Mouse (Mus musculus): Measurements from ENCODE around the gene Nme7.

Gene Nme7

GRCm38 (mm10) chr1:164321408-164321807, 17.5 kb downstream of the Nme7 start:
- no peak for DNase-seq

GRCm38 (mm10) chr1:164322987-164323650, 19.2 kb downstream of the Nme7 start:
- DNase-seq = no peak

- DNase-seq = no peak
These were observed 20.3 kb downstream of the Nme7 start for GRCm38 (mm10) chr1:164324221-164324620.

GRCm38 (mm10) chr1:164324878-164325277, 21.0 kb downstream of the Nme7 start:
- DNase-seq = no peak

GRCm38 (mm10) chr1:164326600-164327155, 22.8 kb downstream of the Nme7 start:
- no peak for DNase-seq

GRCm38 (mm10) chr1:164327764-164328163, 23.8 kb downstream of the Nme7 start:
- DNase-seq = no peak

GRCm38 (mm10) chr1:164332559-164332958, 28.6 kb downstream of the Nme7 start:
- no peak for DNase-seq

GRCm38 (mm10) chr1:164335435-164335834, 31.5 kb downstream of the Nme7 start:
- no peak for DNase-seq

GRCm38 (mm10) chr1:164335846-164336245, 31.9 kb downstream of the Nme7 start:
- DNase-seq = no peak

- DNase-seq = peak; percentile 19
These were observed 38.2 kb downstream of the Nme7 start for GRCm38 (mm10) chr1:164342161-164342560.

- no peak for DNase-seq
These were observed 49.5 kb downstream of the Nme7 start for GRCm38 (mm10) chr1:164353443-164353842.

- DNase-seq = no peak
These were observed 54.1 kb downstream of the Nme7 start for GRCm38 (mm10) chr1:164357995-164358394.

- DNase-seq = no peak
These were observed 58.1 kb downstream of the Nme7 start for GRCm38 (mm10) chr1:164361997-164362396.

GRCm38 (mm10) chr1:164366156-164367128, 62.5 kb downstream of the Nme7 start:
- DNase-seq = peak; percentile 62

GRCm38 (mm10) chr1:164368152-164368551, 64.2 kb downstream of the Nme7 start:
- DNase-seq = no peak

GRCm38 (mm10) chr1:164369781-164370180, 65.9 kb downstream of the Nme7 start:
- no peak for DNase-seq

GRCm38 (mm10) chr1:164373029-164373428, 69.1 kb downstream of the Nme7 start:
- DNase-seq = no peak

GRCm38 (mm10) chr1:164374020-164374419, 70.1 kb downstream of the Nme7 start:
- no peak for DNase-seq

- no peak for DNase-seq
These were observed 71.7 kb downstream of the Nme7 start for GRCm38 (mm10) chr1:164375626-164376025.

- no peak for DNase-seq
These were observed 73.0 kb downstream of the Nme7 start for GRCm38 (mm10) chr1:164376761-164377487.

- no peak for DNase-seq
These were observed 79.7 kb downstream of the Nme7 start for GRCm38 (mm10) chr1:164383621-164384020.

GRCm38 (mm10) chr1:164384354-164384753, 80.4 kb downstream of the Nme7 start:
- no peak for DNase-seq

- no peak for DNase-seq
These were observed 81.1 kb downstream of the Nme7 start for GRCm38 (mm10) chr1:164384972-164385371.

All from liver (tissue).